8 mouse cellular contexts compared by ENCODE assay signal in the genomic region with DNA sequence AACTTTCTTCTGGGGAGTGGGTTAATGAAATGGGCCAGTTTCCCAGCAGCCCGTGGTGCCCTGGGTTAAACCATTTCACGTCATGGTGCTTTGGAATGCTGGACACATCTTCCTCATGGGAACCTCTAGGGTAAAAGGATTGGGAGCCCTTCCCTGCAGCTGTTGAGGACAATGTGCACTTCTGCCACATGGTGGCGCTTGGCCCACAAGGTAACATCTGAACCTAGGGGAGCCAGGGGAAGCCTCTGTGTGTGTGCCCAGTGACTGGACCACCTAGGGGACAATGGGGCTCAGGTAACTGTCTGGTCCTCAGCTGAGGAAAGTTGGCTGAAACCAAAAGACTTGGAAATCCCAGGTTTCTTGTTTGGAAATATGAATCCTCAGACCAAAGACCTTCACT. TPM values are rescaled to one million over a fixed set of nuclear protein-coding genes. Genes with fewer than 3 reads are reported as not detected.
DNase-seq lines count a peak whose midpoint lies in the region; TF ChIP-seq lines count a peak whose summit lies in the region.

No protein-coding gene starts in this region.

- H3K27me3 ChIP-seq in thymus, adult 2 months (ENCODE audit: control insufficient read depth, insufficient read depth, low read length) = no peaks in the 10 kb centered on the region

- H3K4me1 ChIP-seq in thymus, adult 2 months (replicated peaks; ENCODE audit: control insufficient read depth, insufficient read depth, low read length) = no peaks in the 10 kb centered on the region
- no peaks in the 10 kb centered on the region for H3K4me1 ChIP-seq in lung, adult 2 months (ENCODE audit: control insufficient read depth, insufficient read depth, low read length)
- peaks cover 3% of the 10 kb centered on the region; the same call in 1 of the 2 replicates for H3K4me1 ChIP-seq in olfactory bulb, adult 2 months (ENCODE audit: control insufficient read depth, insufficient read depth, low read length)

- TF ChIP-seq CTCF in thymus, adult 2 months (IDR thresholded peaks at IDR 0.05; ENCODE audit: borderline replicate concordance, control insufficient read depth, extremely low read depth, insufficient read depth, low read length, poor library complexity) = peak; percentile 33; the same call in 1 of the 2 replicates
- TF ChIP-seq CTCF in lung, adult 2 months (IDR thresholded peaks at IDR 0.05; ENCODE audit: insufficient read depth, low read length) = peak; percentile 89
- peak; percentile 65 for TF ChIP-seq CTCF in olfactory bulb, adult 2 months (IDR thresholded peaks at IDR 0.05; ENCODE audit: insufficient read depth, low read depth, low read length)

- peak; percentile 35 for DNase-seq in thymus, adult 2 months
- DNase-seq in thymus, adult 18-20 months = no peak
- peak; percentile 75 to 76 for DNase-seq in cerebellum, postnatal 36 days
- peak; percentile 78 for DNase-seq in gastrocnemius, postnatal 14 days
- DNase-seq in kidney, adult 9 months = peak; percentile 69
- peak; percentile 62 for DNase-seq in lung, adult 2 months
- DNase-seq in thymus, postnatal 0 days (ENCODE audit: low spot score) = peak; percentile 26

- intact Hi-C loops in gastrocnemius, postnatal 14 days (cut with DNase I; ENCODE audit: low total_unique reads) = loop anchor here (10.0 kb wide), 1 partner anchor 388 kb away; no protein-coding TSS in a partner anchor

- WGBS in thymus, adult 2 months = 4% methylated on average over 3 of the region's 3 CpGs
- 4% methylated on average over 3 of the region's 3 CpGs for WGBS in lung, adult 2 months
- WGBS in olfactory bulb, adult 2 months = 5% methylated on average over 3 of the region's 3 CpGs

- no peaks in the 10 kb centered on the region for H3K36me3 ChIP-seq in thymus, adult 2 months (ENCODE audit: control insufficient read depth, insufficient read depth, low read length)

- TF ChIP-seq POLR2A in thymus, adult 2 months (IDR thresholded peaks at IDR 0.05; ENCODE audit: control insufficient read depth, extremely low read depth, insufficient read depth, low read length, poor library complexity) = no peak
- TF ChIP-seq POLR2A in lung, adult 2 months (IDR thresholded peaks at IDR 0.05; ENCODE audit: borderline replicate concordance, extremely low read depth, low read depth, low read length) = no peak
- TF ChIP-seq POLR2A in olfactory bulb, adult 2 months (IDR thresholded peaks at IDR 0.05; ENCODE audit: insufficient read depth, low read depth, low read length) = no peak

- H3K27ac ChIP-seq in thymus, adult 2 months (ENCODE audit: control insufficient read depth, insufficient read depth, low read length) = no peak overlapping the region
- H3K27ac ChIP-seq in olfactory bulb, adult 2 months (ENCODE audit: insufficient read depth, low read depth, low read length) = no peak overlapping the region

- H3K4me3 ChIP-seq in thymus, adult 2 months (ENCODE audit: control insufficient read depth, insufficient read depth, low read length) = no peak overlapping the region
- no peak overlapping the region for H3K4me3 ChIP-seq in lung, adult 2 months (replicated peaks; ENCODE audit: extremely low read depth, low read depth, low read length)
- no peak overlapping the region for H3K4me3 ChIP-seq in olfactory bulb, adult 2 months (ENCODE audit: insufficient read depth, low read depth, low read length)

RNA-seq across cellular contexts. Expression of gene 1700019N19Rik, which starts 12.1 kb away (rescaled TPM):
- polyA plus RNA-seq in thymus, adult 2 months (2012; rRNA removed) = 0.35 TPM in 1 of 2 replicates, not detected in the other
- total RNA-seq in gastrocnemius, postnatal 14 days (2021) = not detected
- polyA plus RNA-seq in lung, adult 2 months (2012; rRNA removed) = not detected in 2 replicates
- not detected in 2 replicates for polyA plus RNA-seq in olfactory bulb, adult 2 months (2012; ENCODE audit: insufficient read depth, insufficient read length, low replicate concordance, missing spikeins)
- not detected in 2 replicates for polyA plus RNA-seq in thymus, postnatal 0 days (2015; fragmentation: Nextera tagmentation; extraction: Ambion mirVana)

RNA-seq across cellular contexts. Expression of gene Pnliprp2, which starts 46.8 kb away (rescaled TPM):
- not detected in 2 replicates for polyA plus RNA-seq in thymus, adult 2 months (2012; rRNA removed)
- total RNA-seq in gastrocnemius, postnatal 14 days (2021) = not detected
- not detected in 2 replicates for polyA plus RNA-seq in lung, adult 2 months (2012; rRNA removed)
- polyA plus RNA-seq in olfactory bulb, adult 2 months (2012; ENCODE audit: insufficient read depth, insufficient read length, low replicate concordance, missing spikeins) = not detected in 2 replicates
- polyA plus RNA-seq in thymus, postnatal 0 days (2015; fragmentation: Nextera tagmentation; extraction: Ambion mirVana) = 0.12 and 0.23 TPM in 2 replicates

Comparison
In these comparisons a context has a peak if more than half of its experiments do, and no peak if none do; other contexts are left out.
1. DNase-seq: peak in thymus, adult 2 months (single experiment), cerebellum, postnatal 36 days (2 of 2), gastrocnemius, postnatal 14 days (single experiment), kidney, adult 9 months (single experiment), lung, adult 2 months (single experiment) and thymus, postnatal 0 days (single experiment); none in thymus, adult 18-20 months (0 of 2).
2. CTCF ChIP-seq: peak in every context shown above with its lines; median percentile 89 in lung, adult 2 months; 65 in olfactory bulb, adult 2 months; 33 in thymus, adult 2 months.